Mouse (Mus musculus): Measurements from ENCODE around the gene Gnat1. TPM values are rescaled to one million over a fixed set of nuclear protein-coding genes. Genes with fewer than 3 reads are reported as not detected.

Gene Gnat1
- polyA plus RNA-seq, 1 experiment from 2014 or later, result 1.3 TPM

DNA sequence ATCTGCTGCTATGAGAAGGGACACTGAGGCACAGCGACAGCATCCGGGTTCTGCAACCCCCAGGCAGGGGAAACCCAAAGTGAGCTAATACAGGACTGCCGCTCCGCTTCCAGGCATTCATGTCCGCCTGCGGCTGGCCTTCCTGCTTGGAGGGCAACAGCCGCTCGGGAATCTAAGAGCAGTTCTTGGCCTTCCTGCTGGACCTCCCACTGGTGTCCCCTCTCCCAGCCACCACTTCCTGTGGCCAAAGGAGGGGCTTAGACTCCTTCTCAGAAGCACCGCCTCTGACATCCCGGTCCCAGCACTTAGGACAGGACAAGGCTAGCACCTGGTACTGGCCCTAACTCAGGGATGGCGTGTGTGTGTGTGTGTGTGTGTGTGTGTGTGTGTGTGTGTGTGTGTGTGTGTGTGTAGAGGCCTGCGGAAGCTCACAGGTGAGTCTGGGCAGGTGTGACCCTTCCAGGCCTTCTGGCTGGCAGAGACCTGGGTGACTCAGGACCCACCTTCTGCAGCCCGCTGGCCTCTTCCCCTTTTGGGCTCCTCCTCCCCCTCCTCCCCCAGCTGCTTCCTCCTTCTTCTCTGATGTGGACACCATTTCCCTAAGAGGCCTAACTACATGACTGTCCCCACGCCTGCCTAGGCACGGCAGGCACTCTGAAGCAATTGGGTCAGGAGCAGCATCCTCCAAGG lies 50.6 kb downstream of the Gnat1 start:
- no peak overlapping the region for H3K4me3 ChIP-seq (replicated peaks; ENCODE audit: low read length)
- peak overlapping the region; percentile 93 for H3K27ac ChIP-seq
- peak overlapping the region; percentile 51 for H3K9ac ChIP-seq
- no peaks in the 10 kb centered on the region for H3K9me3 ChIP-seq (ENCODE audit: control insufficient read depth, low read length)
- peak overlapping the region; percentile 98 for H3K4me2 ChIP-seq (replicated peaks)
- H3K4me1 ChIP-seq (replicated peaks; ENCODE audit: control insufficient read depth, insufficient read depth, low read length), result peaks cover 73% of the 10 kb centered on the region
- H3K27me3 ChIP-seq (ENCODE audit: control insufficient read depth, insufficient read depth, low read length), result no peaks in the 10 kb centered on the region
- DNase-seq (ENCODE audit: low spot score) (no peak), ATAC-seq (ENCODE audit: low FRiP score) (no peak)
- peaks cover 11% of the 10 kb centered on the region; the same call in 1 of the 2 replicates for H3K36me3 ChIP-seq (replicated peaks; ENCODE audit: control insufficient read depth, insufficient read depth)
- WGBS, result 27% methylated on average over 13 of the region's 15 CpGs

DNA sequence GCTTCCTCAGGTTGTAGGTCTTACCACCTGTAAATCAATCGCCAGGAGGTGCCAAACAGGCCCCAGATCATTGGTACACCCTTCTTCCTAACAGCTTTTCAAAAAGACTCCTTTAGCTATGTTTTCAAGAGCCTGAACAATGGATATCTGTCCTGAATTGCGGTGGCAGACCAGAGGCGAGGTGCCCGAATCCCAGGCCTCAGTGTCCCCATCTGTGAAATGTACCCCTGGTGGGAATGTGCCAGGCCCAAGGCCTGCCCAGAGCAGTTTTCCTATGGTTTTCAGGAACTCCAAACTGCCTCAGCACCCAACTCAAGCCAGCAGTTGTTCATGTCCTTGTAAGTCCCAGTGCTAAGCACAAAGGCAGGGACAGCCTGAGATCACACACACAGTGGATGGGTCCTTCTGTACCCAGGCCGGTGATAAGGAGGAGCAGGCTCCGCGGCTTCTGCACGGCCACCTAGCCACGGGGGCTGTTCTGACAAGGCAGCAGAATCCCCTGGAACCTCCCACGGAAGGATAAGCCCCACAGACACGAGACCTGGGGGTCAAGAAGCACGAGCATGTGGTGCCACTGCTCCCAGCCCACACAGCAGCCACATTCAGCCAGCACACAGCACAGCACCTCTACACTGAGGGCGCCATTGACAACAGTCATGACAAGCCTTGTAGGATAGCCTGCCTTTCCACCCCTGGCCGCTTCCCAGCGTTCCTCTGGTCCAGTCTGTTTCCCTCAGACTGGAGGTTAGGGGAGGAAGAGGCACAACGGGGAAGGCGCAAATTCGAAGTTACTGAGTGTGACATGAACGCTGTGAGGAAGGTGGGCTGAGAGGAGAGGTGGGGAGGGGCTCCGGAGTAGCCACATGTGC lies 51.9 kb downstream of the Gnat1 start:
- WGBS, result 13% methylated on average over 20 of the region's 20 CpGs
- DNase-seq (ENCODE audit: low spot score), result no peak
- Histone ChIP-seq H3K27ac (peak overlapping the region; percentile 93), H3K4me2 (replicated peaks) (peak overlapping the region; percentile 98), H3K9me3 (ENCODE audit: control insufficient read depth, low read length) (no peaks in the 10 kb centered on the region), H3K4me3 (replicated peaks; ENCODE audit: low read length) (no peak overlapping the region), H3K4me1 (replicated peaks; ENCODE audit: control insufficient read depth, insufficient read depth, low read length) (peaks cover 68% of the 10 kb centered on the region), H3K27me3 (ENCODE audit: control insufficient read depth, insufficient read depth, low read length) (no peaks in the 10 kb centered on the region), H3K9ac (peak overlapping the region; percentile 51), H3K36me3 (replicated peaks; ENCODE audit: control insufficient read depth, insufficient read depth) (peaks cover 14% of the 10 kb centered on the region; the same call in 1 of the 2 replicates)
- no peak for ATAC-seq (ENCODE audit: low FRiP score)

DNA sequence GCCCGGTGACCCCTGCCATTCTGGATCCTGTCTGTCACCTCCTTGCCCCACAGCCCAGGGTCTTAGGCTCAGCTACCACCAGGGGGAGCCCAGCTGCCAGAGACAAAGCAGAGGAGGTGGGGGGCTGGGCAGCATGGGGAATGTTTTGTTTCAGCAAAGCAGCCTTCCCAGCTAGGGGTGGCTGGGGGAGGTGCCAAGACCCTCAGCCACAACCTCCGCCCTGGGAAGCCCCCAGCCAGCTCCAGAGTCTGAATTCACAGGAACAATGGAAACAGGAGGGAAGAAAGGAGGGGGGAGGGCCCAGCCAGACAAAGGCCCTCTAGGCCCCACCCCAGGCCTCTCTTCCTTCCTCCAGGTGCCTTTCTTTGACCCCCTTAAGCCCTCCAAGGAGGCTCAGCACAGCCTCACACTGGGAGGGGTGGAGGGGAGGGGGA lies 52.7 kb downstream of the Gnat1 start:
- Histone ChIP-seq H3K4me3 (replicated peaks; ENCODE audit: low read length) (no peak overlapping the region), H3K27ac (peak overlapping the region; percentile 93), H3K4me1 (replicated peaks; ENCODE audit: control insufficient read depth, insufficient read depth, low read length) (peaks cover 61% of the 10 kb centered on the region), H3K9me3 (ENCODE audit: control insufficient read depth, low read length) (no peaks in the 10 kb centered on the region), H3K9ac (peak overlapping the region; percentile 51), H3K4me2 (replicated peaks) (peak overlapping the region; percentile 98), H3K36me3 (replicated peaks; ENCODE audit: control insufficient read depth, insufficient read depth) (peaks cover 19% of the 10 kb centered on the region; the same call in 1 of the 2 replicates), H3K27me3 (ENCODE audit: control insufficient read depth, insufficient read depth, low read length) (no peaks in the 10 kb centered on the region)
- ATAC-seq (ENCODE audit: low FRiP score) (peak; percentile 68), DNase-seq (ENCODE audit: low spot score) (peak; percentile 79)
- WGBS, result 0% methylated on average over 2 of the region's 2 CpGs

DNA sequence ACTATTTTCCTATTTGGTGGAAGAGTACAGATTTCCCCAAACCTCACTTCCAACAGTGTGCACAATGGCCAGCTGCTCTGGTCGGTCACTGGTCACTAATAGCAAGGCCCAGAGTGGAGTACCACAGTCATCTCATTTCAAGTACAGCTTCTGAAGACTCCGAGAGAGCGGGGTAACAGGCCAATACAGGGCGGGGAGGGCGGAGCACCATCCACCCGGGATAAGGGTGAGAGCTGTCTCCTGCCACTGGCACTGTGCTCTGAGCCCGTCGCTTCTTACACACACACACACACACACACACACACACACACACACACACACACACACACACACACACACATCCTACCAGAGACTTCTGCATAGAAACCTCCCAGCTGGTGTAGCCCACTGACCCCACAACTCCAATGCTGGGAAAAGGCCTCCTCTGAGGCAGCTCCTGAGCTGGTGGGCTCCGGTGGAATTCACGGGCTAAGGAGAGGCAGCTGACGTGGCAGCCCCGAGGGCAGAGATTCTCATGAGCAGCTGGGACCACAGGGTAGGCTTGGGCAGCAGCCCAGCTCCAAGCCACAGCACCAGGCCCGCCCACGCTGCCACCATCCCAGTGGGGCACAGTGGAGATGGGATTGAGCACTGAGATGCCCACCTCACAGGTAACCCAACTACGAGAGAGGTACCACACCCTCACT lies 53.2 kb downstream of the Gnat1 start:
- Histone ChIP-seq H3K9me3 (ENCODE audit: control insufficient read depth, low read length) (no peaks in the 10 kb centered on the region), H3K4me2 (replicated peaks) (peak overlapping the region; percentile 98), H3K4me1 (replicated peaks; ENCODE audit: control insufficient read depth, insufficient read depth, low read length) (peaks cover 56% of the 10 kb centered on the region), H3K36me3 (replicated peaks; ENCODE audit: control insufficient read depth, insufficient read depth) (peaks cover 19% of the 10 kb centered on the region; the same call in 1 of the 2 replicates), H3K27me3 (ENCODE audit: control insufficient read depth, insufficient read depth, low read length) (no peaks in the 10 kb centered on the region), H3K4me3 (replicated peaks; ENCODE audit: low read length) (no peak overlapping the region), H3K27ac (peak overlapping the region; percentile 93), H3K9ac (peak overlapping the region; percentile 51)
- WGBS, result 28% methylated on average over 15 of the region's 15 CpGs
- peak; percentile 39 for ATAC-seq (ENCODE audit: low FRiP score)
- DNase-seq (ENCODE audit: low spot score), result peak; percentile 60

DNA sequence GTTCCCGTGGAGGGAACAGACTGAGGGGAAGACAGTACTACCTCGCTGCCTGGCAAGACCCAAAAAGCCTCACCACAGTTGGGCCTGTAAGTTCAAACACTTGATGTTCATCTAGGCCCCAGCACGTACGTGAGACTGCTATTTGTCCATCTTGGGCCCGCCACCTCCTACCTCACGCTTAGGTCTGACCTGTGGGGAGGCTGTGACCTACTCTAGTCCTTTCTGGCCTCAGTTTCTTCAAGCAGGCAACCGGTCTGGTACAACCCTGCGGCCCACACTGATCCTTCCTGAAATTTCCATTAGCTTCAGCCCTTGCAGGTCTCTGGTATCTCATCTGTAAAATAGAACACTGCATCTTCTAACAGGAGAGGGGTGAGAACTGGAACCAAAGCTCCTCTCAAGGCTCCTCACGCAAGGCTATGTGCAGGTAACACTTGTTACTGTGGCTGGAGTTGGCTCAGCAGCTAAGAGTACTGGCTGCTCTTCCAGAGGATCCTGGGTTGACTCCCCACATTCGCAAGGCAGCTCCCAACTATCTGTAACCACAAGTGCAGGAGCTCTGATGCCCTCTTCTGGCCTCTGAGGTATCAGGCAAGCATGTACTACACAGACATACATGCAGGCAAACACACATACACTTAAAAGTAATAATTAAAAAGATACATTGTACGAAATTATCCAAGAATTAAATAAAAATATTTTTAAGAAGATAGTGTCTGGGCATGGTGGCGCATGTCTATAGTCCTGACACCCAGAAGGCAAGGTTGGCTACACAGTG lies 54.0 kb downstream of the Gnat1 start:
- peak overlapping the region; percentile 93 for H3K27ac ChIP-seq
- H3K9ac ChIP-seq, result no peak overlapping the region
- no peak overlapping the region for H3K4me3 ChIP-seq (replicated peaks; ENCODE audit: low read length)
- H3K27me3 ChIP-seq (ENCODE audit: control insufficient read depth, insufficient read depth, low read length), result no peaks in the 10 kb centered on the region
- 87% methylated on average over 12 of the region's 12 CpGs for WGBS
- peak overlapping the region; percentile 98; the same call in 1 of the 2 replicates for H3K4me2 ChIP-seq (replicated peaks)
- DNase-seq (ENCODE audit: low spot score) (no peak), ATAC-seq (ENCODE audit: low FRiP score) (no peak)
- no peaks in the 10 kb centered on the region for H3K9me3 ChIP-seq (ENCODE audit: control insufficient read depth, low read length)
- H3K36me3 ChIP-seq (replicated peaks; ENCODE audit: control insufficient read depth, insufficient read depth), result peaks cover 20% of the 10 kb centered on the region; the same call in 1 of the 2 replicates
- peaks cover 49% of the 10 kb centered on the region for H3K4me1 ChIP-seq (replicated peaks; ENCODE audit: control insufficient read depth, insufficient read depth, low read length)

DNA sequence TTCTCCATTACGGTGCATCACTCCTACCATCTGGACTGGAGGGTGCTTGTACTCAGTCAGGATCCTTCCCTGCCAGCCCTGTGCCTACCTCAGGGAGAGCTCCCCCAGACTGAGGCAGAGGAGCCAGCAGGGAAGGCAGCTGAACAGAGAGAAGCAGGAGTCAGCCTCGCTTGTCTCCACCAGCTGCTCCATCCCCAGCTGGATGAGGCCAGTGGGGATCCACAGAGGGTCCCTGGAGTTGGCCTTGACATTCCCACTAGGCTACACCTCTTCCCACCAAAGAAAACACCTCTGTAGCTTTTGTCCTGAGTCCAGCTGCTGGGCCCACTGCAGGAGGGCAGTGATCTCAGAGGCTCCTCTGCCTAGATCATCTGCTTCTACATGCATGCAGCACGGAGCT lies 54.6 kb downstream of the Gnat1 start:
- no peak overlapping the region for H3K4me2 ChIP-seq (replicated peaks)
- H3K9me3 ChIP-seq (ENCODE audit: control insufficient read depth, low read length), result no peaks in the 10 kb centered on the region
- H3K36me3 ChIP-seq (replicated peaks; ENCODE audit: control insufficient read depth, insufficient read depth), result peaks cover 26% of the 10 kb centered on the region
- no peak overlapping the region for H3K4me3 ChIP-seq (replicated peaks; ENCODE audit: low read length)
- DNase-seq (ENCODE audit: low spot score) (no peak), ATAC-seq (ENCODE audit: low FRiP score) (no peak)
- H3K27ac ChIP-seq, result peak overlapping the region; percentile 4; the same call in 1 of the 2 replicates
- H3K4me1 ChIP-seq (replicated peaks; ENCODE audit: control insufficient read depth, insufficient read depth, low read length), result peaks cover 43% of the 10 kb centered on the region
- WGBS, result 72% methylated on average over 3 of the region's 3 CpGs
- H3K27me3 ChIP-seq (ENCODE audit: control insufficient read depth, insufficient read depth, low read length), result no peaks in the 10 kb centered on the region
- no peak overlapping the region for H3K9ac ChIP-seq

DNA sequence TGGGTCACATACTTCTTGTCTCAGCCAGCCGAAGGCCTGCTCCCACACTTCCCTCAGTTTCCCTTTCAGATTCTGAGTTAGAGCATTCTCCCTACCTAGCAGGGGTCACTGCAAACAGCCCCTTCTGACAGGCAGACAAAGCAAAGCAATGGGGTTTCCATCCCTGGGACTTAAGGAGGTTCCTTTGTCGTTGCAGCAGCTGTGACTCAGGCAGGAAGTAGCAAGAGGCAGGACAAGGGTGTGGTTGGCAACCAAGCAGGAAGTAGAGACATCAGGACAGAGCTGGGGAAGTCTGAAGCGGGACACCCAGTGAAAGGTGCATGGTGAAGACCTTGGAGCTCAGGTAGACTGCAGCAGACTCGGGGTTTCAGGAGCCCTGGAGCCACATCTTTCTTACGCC lies 55.0 kb downstream of the Gnat1 start:
- Histone ChIP-seq H3K4me2 (replicated peaks) (no peak overlapping the region), H3K9me3 (ENCODE audit: control insufficient read depth, low read length) (no peaks in the 10 kb centered on the region), H3K4me3 (replicated peaks; ENCODE audit: low read length) (no peak overlapping the region), H3K9ac (no peak overlapping the region), H3K27me3 (ENCODE audit: control insufficient read depth, insufficient read depth, low read length) (no peaks in the 10 kb centered on the region), H3K4me1 (replicated peaks; ENCODE audit: control insufficient read depth, insufficient read depth, low read length) (peaks cover 39% of the 10 kb centered on the region), H3K36me3 (replicated peaks; ENCODE audit: control insufficient read depth, insufficient read depth) (peaks cover 30% of the 10 kb centered on the region), H3K27ac (peak overlapping the region; percentile 43)
- no peak for ATAC-seq (ENCODE audit: low FRiP score)
- no peak for DNase-seq (ENCODE audit: low spot score)
- 64% methylated on average over 5 of the region's 5 CpGs for WGBS
